Mouse (Mus musculus) embryonic facial prominence, embryonic 15.5 days (tissue): ENCODE measurements around the gene Fzd7. TPM values are rescaled to one million over a fixed set of nuclear protein-coding genes. Genes with fewer than 3 reads are reported as not detected.

Experiments
- ATAC-seq: fragments of 200-750 bp; cut with Nextera tagmentation; 2 replicates; pipeline ENCODE4 v1.8.0; 2017; ENCODE audit warnings: low read depth, moderate TSS enrichment; ENCODE audit not compliant: insufficient number of reproducible peaks, low FRiP score, low TSS enrichment
- H3K27ac ChIP-seq: fragments of 300-500 bp; sonication (generic); replicated peaks from 2 replicates; pipeline ENCODE4 v1.5.1; 2015; ENCODE audit warnings: mild to moderate bottlenecking, inconsistent platforms
- H3K27me3 ChIP-seq: fragments of 300-500 bp; sonication (generic); 2 replicates; pipeline ENCODE4 v1.6.1; 2015; ENCODE audit warnings: inconsistent platforms
- H3K36me3 ChIP-seq: fragments of 300-500 bp; sonication (generic); 2 replicates; pipeline ENCODE4 v1.6.1; 2015; ENCODE audit warnings: mild to moderate bottlenecking, inconsistent platforms
- H3K4me1 ChIP-seq: fragments of 300-500 bp; sonication (generic); 2 replicates; pipeline ENCODE4 v1.6.1; 2015; ENCODE audit warnings: inconsistent platforms
- H3K4me2 ChIP-seq: fragments of 300-500 bp; sonication (generic); replicated peaks from 2 replicates; pipeline ENCODE4 v1.6.1; 2015; ENCODE audit warnings: mild to moderate bottlenecking, inconsistent platforms
- H3K4me3 ChIP-seq: fragments of 300-500 bp; sonication (generic); replicated peaks from 2 replicates; pipeline ENCODE4 v1.5.1; 2015; ENCODE audit warnings: mild to moderate bottlenecking, inconsistent platforms
- H3K9ac ChIP-seq: fragments of 300-500 bp; sonication (generic); 2 replicates; pipeline ENCODE4 v1.6.1; 2015; ENCODE audit warnings: inconsistent platforms
- H3K9me3 ChIP-seq: fragments of 300-500 bp; sonication (generic); replicated peaks from 2 replicates; pipeline ENCODE4 v1.6.1; 2016; ENCODE audit warnings: inconsistent platforms
- WGBS: fragments of 180-500 bp; shearing (Covaris S2); methylation state at CpG from one replicate; pipeline ENCODE4 v1.1.7; 2015; 5-methylcytosine and 5-hydroxymethylcytosine counted together
- polyA plus RNA-seq: library from polyadenylated mRNA; unstranded; fragments of >200 nt; fragmentation: Nextera tagmentation; extraction: Ambion mirVana; gene quantifications from 2 replicates; pipeline ENCODE4 v1.2.1, GENCODE M21; 2015

The Fzd7 gene
- polyA plus RNA-seq, 1 experiment from 2014 or later = 11.9 TPM

DNA sequence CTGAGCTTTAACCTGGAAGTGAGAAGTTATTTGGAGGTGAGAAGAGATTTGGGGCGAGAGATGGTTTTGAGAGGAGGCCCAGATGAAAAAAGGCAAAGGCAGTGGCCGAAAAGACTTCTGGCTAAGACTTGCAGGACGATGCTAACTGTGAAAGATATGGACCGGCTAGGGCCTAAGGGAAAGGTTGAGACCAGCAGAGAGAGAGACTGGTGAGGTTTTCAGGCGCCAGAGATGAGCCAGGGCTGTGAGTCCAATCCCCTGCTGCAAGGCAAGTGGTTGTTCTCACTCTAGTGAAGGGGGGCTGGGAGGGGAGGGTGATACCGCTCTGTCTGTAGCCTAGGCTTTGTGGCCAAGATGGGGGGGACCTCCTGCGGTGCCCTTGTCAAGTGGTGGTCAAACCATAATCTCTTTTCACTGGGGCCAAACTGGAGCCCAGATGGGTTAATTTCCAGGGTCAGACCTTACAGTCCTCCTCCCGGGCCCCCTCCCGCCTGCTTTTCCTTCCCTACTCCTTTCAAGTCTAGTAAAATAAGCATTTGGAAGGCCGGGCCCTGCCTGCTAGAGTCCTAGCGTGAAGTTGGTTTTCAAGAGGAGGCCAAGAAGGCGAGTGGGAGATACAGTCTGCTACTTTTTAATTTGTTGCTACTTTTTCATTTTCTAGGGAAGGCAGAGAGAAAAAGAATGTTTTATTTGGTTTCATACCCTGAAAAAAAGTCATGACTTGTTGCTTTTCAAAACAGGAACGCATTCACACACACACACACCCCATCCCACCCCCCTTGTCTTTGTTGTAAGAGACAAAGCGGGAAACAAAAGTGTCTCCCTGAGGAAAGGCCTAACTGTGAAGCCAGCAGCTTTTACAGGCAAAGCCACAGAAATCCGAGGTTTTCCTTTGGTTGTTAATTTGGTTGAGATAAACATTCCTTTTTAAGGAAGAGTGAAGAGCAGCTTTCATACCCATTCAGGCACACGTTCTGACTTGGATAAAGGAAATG lies 2.9 kb downstream of the Fzd7 start:
- no peaks in the 10 kb centered on the region for H3K27me3 ChIP-seq
- H3K27ac ChIP-seq = peak overlapping the region; percentile 99
- peaks cover 66% of the 10 kb centered on the region for H3K4me1 ChIP-seq
- H3K9ac ChIP-seq = peak overlapping the region; percentile 57
- H3K4me3 ChIP-seq = peak overlapping the region; percentile 61
- peak overlapping the region; percentile 84 for H3K4me2 ChIP-seq
- no peaks in the 10 kb centered on the region for H3K9me3 ChIP-seq
- ATAC-seq = no peak
- WGBS = 4% methylated on average over 16 of the region's 16 CpGs
- H3K36me3 ChIP-seq = no peaks in the 10 kb centered on the region

GRCm38 (mm10) chr1:59485803-59486202 lies 3.6 kb downstream of the Fzd7 start:
- no peak overlapping the region for H3K27ac ChIP-seq
- H3K27me3 ChIP-seq = no peaks in the 10 kb centered on the region
- no peaks in the 10 kb centered on the region for H3K9me3 ChIP-seq
- peak overlapping the region; percentile 18; the same call in 1 of the 2 replicates for H3K9ac ChIP-seq
- 25% methylated on average over 4 of the region's 4 CpGs for WGBS
- H3K4me3 ChIP-seq = peak overlapping the region; percentile 61
- peaks cover 60% of the 10 kb centered on the region for H3K4me1 ChIP-seq
- no peaks in the 10 kb centered on the region for H3K36me3 ChIP-seq
- no peak for ATAC-seq
- H3K4me2 ChIP-seq = peak overlapping the region; percentile 84

DNA sequence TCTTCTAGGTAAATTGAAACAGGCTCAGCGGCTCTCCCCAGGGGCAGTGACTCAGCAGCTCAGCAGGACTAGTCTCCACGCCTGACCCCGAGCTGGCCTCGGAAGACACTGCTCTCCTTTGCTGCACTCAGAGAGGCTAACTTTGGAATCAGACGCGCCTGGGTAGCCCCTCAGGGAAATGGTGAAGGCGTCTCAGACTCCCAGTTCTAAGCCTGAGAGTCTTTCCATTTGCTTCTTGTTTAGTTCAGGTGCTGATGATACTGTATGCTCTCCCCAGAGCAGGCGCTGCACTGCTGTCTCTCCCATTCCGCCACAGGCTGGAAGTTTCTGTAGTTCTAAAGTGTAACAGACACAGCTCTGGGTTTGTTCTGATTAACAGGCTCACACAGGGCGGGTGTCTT lies 5.4 kb downstream of the Fzd7 start:
- H3K27me3 ChIP-seq = no peaks in the 10 kb centered on the region
- H3K36me3 ChIP-seq = no peaks in the 10 kb centered on the region
- WGBS = 9% methylated on average over 10 of the region's 10 CpGs
- peaks cover 66% of the 10 kb centered on the region for H3K4me1 ChIP-seq
- no peak for ATAC-seq
- H3K9me3 ChIP-seq = no peaks in the 10 kb centered on the region
- H3K27ac ChIP-seq = peak overlapping the region; percentile 78
- no peak overlapping the region for H3K9ac ChIP-seq
- peak overlapping the region; percentile 44 for H3K4me2 ChIP-seq
- H3K4me3 ChIP-seq = peak overlapping the region; percentile 23

DNA sequence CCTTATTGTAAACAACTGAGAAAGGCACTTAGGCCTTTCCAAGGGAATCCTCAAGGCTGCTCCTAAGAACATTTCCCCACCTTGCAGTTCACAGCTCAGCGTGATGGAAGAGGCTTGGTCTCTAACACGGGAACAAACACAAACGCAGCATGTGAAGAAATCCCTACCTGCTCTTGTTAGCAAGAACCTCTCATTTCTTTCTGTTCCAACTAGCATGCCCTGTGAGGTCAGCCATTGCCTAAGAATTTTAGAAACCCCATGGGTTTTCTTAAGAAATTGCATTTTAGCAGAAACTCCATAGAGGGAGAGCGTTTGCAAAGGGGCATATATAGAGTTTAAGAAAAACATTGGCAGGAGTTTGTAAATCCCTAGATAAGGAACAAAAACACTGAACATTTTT lies 6.3 kb downstream of the Fzd7 start:
- no peak for ATAC-seq
- H3K36me3 ChIP-seq = no peaks in the 10 kb centered on the region
- no peak overlapping the region for H3K4me3 ChIP-seq
- H3K4me2 ChIP-seq = no peak overlapping the region
- no peaks in the 10 kb centered on the region for H3K9me3 ChIP-seq
- H3K27ac ChIP-seq = peak overlapping the region; percentile 78; the same call in 1 of the 2 replicates
- H3K4me1 ChIP-seq = peaks cover 70% of the 10 kb centered on the region
- no peaks in the 10 kb centered on the region for H3K27me3 ChIP-seq
- no peak overlapping the region for H3K9ac ChIP-seq
- 55% methylated on average over 4 of the region's 4 CpGs for WGBS

- Histone ChIP-seq H3K4me1 (peaks cover 65% of the 10 kb centered on the region), H3K9me3 (no peaks in the 10 kb centered on the region), H3K36me3 (no peaks in the 10 kb centered on the region), H3K4me3 (no peak overlapping the region), H3K27ac (0 out of 2 replicates have a peak overlapping the region, but pooled peaks have one; percentile 78), H3K9ac (no peak overlapping the region), H3K4me2 (no peak overlapping the region), H3K27me3 (no peaks in the 10 kb centered on the region)
- ATAC-seq = no peak
- WGBS = 25% methylated on average over 4 of the region's 4 CpGs
These were observed 6.8 kb downstream of the Fzd7 start for GRCm38 (mm10) chr1:59488991-59489390.

DNA sequence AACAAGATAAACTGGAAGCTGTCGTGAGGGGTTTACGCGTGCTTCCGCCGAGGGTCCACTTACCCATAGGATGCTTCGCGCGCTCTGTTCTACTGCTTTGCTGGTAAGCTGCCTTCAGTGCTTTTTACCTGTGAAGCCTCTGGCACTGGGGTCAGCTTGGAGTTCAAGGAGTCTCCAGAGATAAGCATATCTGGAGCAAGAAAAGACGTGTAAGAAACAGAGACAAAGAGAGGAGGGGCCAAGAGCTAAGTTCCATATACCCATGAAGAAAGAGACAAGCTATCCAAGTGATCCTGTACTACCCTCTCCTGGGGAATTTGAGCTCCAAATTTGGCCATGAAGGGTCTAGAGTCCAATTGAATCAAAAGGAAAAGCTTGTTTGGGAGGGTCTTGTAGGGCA lies 9.3 kb downstream of the Fzd7 start:
- Histone ChIP-seq H3K9me3 (no peaks in the 10 kb centered on the region), H3K4me2 (no peak overlapping the region), H3K27me3 (no peaks in the 10 kb centered on the region), H3K4me1 (peaks cover 45% of the 10 kb centered on the region), H3K9ac (no peak overlapping the region), H3K36me3 (no peaks in the 10 kb centered on the region), H3K27ac (no peak overlapping the region), H3K4me3 (no peak overlapping the region)
- WGBS = 78% methylated on average over 9 of the region's 9 CpGs
- no peak for ATAC-seq

GRCm38 (mm10) chr1:59492432-59492831 lies 10.2 kb downstream of the Fzd7 start:
- H3K9ac ChIP-seq = no peak overlapping the region
- H3K36me3 ChIP-seq = no peaks in the 10 kb centered on the region
- H3K4me1 ChIP-seq = peaks cover 39% of the 10 kb centered on the region
- no peak overlapping the region for H3K4me2 ChIP-seq
- 43% methylated on average over 4 of the region's 4 CpGs for WGBS
- 0 out of 2 replicates have a peak overlapping the region, but pooled peaks have one; percentile 7 for H3K27ac ChIP-seq
- H3K27me3 ChIP-seq = no peaks in the 10 kb centered on the region
- H3K4me3 ChIP-seq = no peak overlapping the region
- no peak for ATAC-seq
- no peaks in the 10 kb centered on the region for H3K9me3 ChIP-seq

- no peak overlapping the region for H3K4me3 ChIP-seq
These were observed 13.7 kb downstream of the Fzd7 start for GRCm38 (mm10) chr1:59495970-59496369.

GRCm38 (mm10) chr1:59497741-59498613 lies 15.8 kb downstream of the Fzd7 start:
- Histone ChIP-seq H3K9ac (no peak overlapping the region), H3K9me3 (no peaks in the 10 kb centered on the region), H3K27ac (no peak overlapping the region), H3K4me3 (no peak overlapping the region), H3K4me1 (peaks cover 4% of the 10 kb centered on the region; the same call in 1 of the 2 replicates), H3K27me3 (no peaks in the 10 kb centered on the region), H3K4me2 (no peak overlapping the region), H3K36me3 (no peaks in the 10 kb centered on the region)
- no peak for ATAC-seq
- WGBS = 70% methylated on average over 6 of the region's 6 CpGs

More at GRCm38 (mm10) chr1:59495970-59496369, 13.7 kb downstream of the Fzd7 start:
- no peaks in the 10 kb centered on the region for H3K9me3 ChIP-seq
- whole genome bisulfite sequencing = 88% methylated on average over 5 of the region's 5 CpGs
- no peaks in the 10 kb centered on the region for H3K27me3 ChIP-seq
- no peak overlapping the region for H3K27ac ChIP-seq
- H3K4me1 ChIP-seq = peaks cover 20% of the 10 kb centered on the region
- no peak overlapping the region for H3K4me2 ChIP-seq
- H3K9ac ChIP-seq = no peak overlapping the region
- no peaks in the 10 kb centered on the region for H3K36me3 ChIP-seq
- no peak for ATAC-seq

- Histone ChIP-seq H3K36me3 (no peaks in the 10 kb centered on the region), H3K4me2 (no peak overlapping the region), H3K9ac (no peak overlapping the region), H3K27ac (no peak overlapping the region), H3K9me3 (no peaks in the 10 kb centered on the region), H3K4me3 (no peak overlapping the region), H3K4me1 (no peaks in the 10 kb centered on the region), H3K27me3 (no peaks in the 10 kb centered on the region)
- no peak for ATAC-seq
- WGBS = 70% methylated on average over 3 of the region's 3 CpGs
These were observed 17.1 kb downstream of the Fzd7 start for GRCm38 (mm10) chr1:59499327-59499726.

DNA sequence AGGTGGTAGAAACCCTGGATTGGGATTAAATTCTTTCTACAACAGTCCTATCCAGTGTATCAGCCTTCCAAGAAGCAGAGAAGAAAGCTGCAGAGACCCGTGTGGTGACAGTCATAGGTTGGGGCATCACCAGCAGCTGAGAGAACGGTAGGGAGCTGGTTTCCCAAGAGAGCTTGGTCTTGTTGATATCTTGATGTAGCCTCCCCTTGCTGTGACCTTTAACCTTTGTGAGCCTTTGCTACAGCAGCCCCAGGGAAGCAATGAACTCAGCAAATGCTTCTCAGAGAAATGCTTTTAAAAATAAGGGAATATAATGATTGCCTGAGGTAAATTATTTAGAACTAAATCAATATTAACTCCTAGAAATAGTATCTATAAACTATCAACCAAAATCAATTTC lies 20.1 kb downstream of the Fzd7 start:
- no peaks in the 10 kb centered on the region for H3K9me3 ChIP-seq
- no peak overlapping the region for H3K9ac ChIP-seq
- H3K27me3 ChIP-seq = no peaks in the 10 kb centered on the region
- H3K4me3 ChIP-seq = no peak overlapping the region
- no peaks in the 10 kb centered on the region for H3K4me1 ChIP-seq
- WGBS = 61% methylated on average over 2 of the region's 2 CpGs
- no peak overlapping the region for H3K27ac ChIP-seq
- no peak overlapping the region for H3K4me2 ChIP-seq
- no peaks in the 10 kb centered on the region for H3K36me3 ChIP-seq
- ATAC-seq = no peak
